Mouse (Mus musculus) right cerebral cortex, postnatal 25 days (tissue): Measurements from ENCODE around the gene Zmiz1.
A peak's percentile ranks its signal among the peaks of the same experiment; 100 is the strongest.

Source experiments
- DNase-seq: peaks from one replicate; pipeline ENCODE4 v3.0.0; 2022

The Zmiz1 gene

GRCm38 (mm10) chr14:25516640-25517591 is 57.9 kb downstream of the Zmiz1 start:
- DNase-seq = no peak

GRCm38 (mm10) chr14:25518645-25519044 is 59.7 kb downstream of the Zmiz1 start:
- DNase-seq = no peak

- no peak for DNase-seq
Observed at GRCm38 (mm10) chr14:25519656-25520055, 60.7 kb downstream of the Zmiz1 start.

GRCm38 (mm10) chr14:25520589-25520988 is 61.6 kb downstream of the Zmiz1 start:
- DNase-seq = no peak

- no peak for DNase-seq
Observed at GRCm38 (mm10) chr14:25520991-25521390, 62.0 kb downstream of the Zmiz1 start.

GRCm38 (mm10) chr14:25521500-25521899 is 62.5 kb downstream of the Zmiz1 start:
- DNase-seq = no peak

- DNase-seq = no peak
Observed at GRCm38 (mm10) chr14:25522415-25522814, 63.4 kb downstream of the Zmiz1 start.

- DNase-seq = no peak
Observed at GRCm38 (mm10) chr14:25523230-25524110, 64.5 kb downstream of the Zmiz1 start.

- DNase-seq = no peak
Observed at GRCm38 (mm10) chr14:25524111-25524495, 65.1 kb downstream of the Zmiz1 start.

GRCm38 (mm10) chr14:25524884-25525283 is 65.9 kb downstream of the Zmiz1 start:
- no peak for DNase-seq

GRCm38 (mm10) chr14:25525729-25526128 is 66.7 kb downstream of the Zmiz1 start:
- no peak for DNase-seq

GRCm38 (mm10) chr14:25526872-25527271 is 67.9 kb downstream of the Zmiz1 start:
- DNase-seq = no peak

- DNase-seq = peak; percentile 66
Observed at GRCm38 (mm10) chr14:25527321-25527720, 68.3 kb downstream of the Zmiz1 start.

- no peak for DNase-seq
Observed at GRCm38 (mm10) chr14:25530342-25530741, 71.4 kb downstream of the Zmiz1 start.

- no peak for DNase-seq
Observed at GRCm38 (mm10) chr14:25530815-25531214, 71.8 kb downstream of the Zmiz1 start.

- no peak for DNase-seq
Observed at GRCm38 (mm10) chr14:25533010-25533409, 74.0 kb downstream of the Zmiz1 start.

GRCm38 (mm10) chr14:25533631-25534395 is 74.8 kb downstream of the Zmiz1 start:
- no peak for DNase-seq

GRCm38 (mm10) chr14:25534396-25534769 is 75.4 kb downstream of the Zmiz1 start:
- DNase-seq = no peak

- no peak for DNase-seq
Observed at GRCm38 (mm10) chr14:25534918-25535582, 76.1 kb downstream of the Zmiz1 start.

- DNase-seq = no peak
Observed at GRCm38 (mm10) chr14:25535583-25535943, 76.6 kb downstream of the Zmiz1 start.

- no peak for DNase-seq
Observed at GRCm38 (mm10) chr14:25536476-25536875, 77.5 kb downstream of the Zmiz1 start.

- DNase-seq = no peak
Observed at GRCm38 (mm10) chr14:25537351-25537750, 78.4 kb downstream of the Zmiz1 start.
